Mouse (Mus musculus) kidney, embryonic 16.5 days (tissue): ENCODE data around the gene Tlcd1. TPM values are rescaled to one million over a fixed set of nuclear protein-coding genes. Genes with fewer than 3 reads are reported as not detected.

Experiments used
- ATAC-seq: fragments of 200-750 bp; cut with Nextera tagmentation; 2 replicates; pipeline ENCODE4 v1.8.0; 2017; ENCODE audit warnings: moderate TSS enrichment; ENCODE audit not compliant: low FRiP score, low TSS enrichment
- H3K27ac ChIP-seq: fragments of 300-500 bp; sonication (generic); 2 replicates; pipeline ENCODE4 v1.5.1; 2014; ENCODE audit warnings: low read length
- H3K27me3 ChIP-seq: fragments of 300-500 bp; sonication (generic); 2 replicates; pipeline ENCODE4 v1.6.1; 2014; ENCODE audit warnings: low read length, control low read depth, mixed read lengths; ENCODE audit not compliant: insufficient read depth
- H3K36me3 ChIP-seq: fragments of 300-500 bp; sonication (generic); 2 replicates; pipeline ENCODE4 v1.6.1; 2014; ENCODE audit warnings: low read length, control low read depth, mixed read lengths; ENCODE audit not compliant: insufficient read depth
- H3K4me1 ChIP-seq: fragments of 300-500 bp; sonication (generic); 2 replicates; pipeline ENCODE4 v1.6.1; 2014; ENCODE audit warnings: low read length, control low read depth, mixed read lengths; ENCODE audit not compliant: insufficient read depth
- H3K4me2 ChIP-seq: fragments of 300-500 bp; sonication (generic); replicated peaks from 2 replicates; pipeline ENCODE4 v1.6.1; 2014; ENCODE audit warnings: low read depth, low read length
- H3K4me3 ChIP-seq: fragments of 300-500 bp; sonication (generic); 2 replicates; pipeline ENCODE4 v1.5.1; 2014; ENCODE audit warnings: mild to moderate bottlenecking, low read length
- H3K9ac ChIP-seq: fragments of 300-500 bp; sonication (generic); replicated peaks from 2 replicates; pipeline ENCODE4 v1.6.1; 2014; ENCODE audit warnings: low read length
- H3K9me3 ChIP-seq: fragments of 300-500 bp; sonication (generic); 2 replicates; pipeline ENCODE4 v1.6.1; 2016; ENCODE audit warnings: low read length, control low read depth
- WGBS: fragments of 180-500 bp; shearing (Covaris S2); extraction: QIAGEN DNeasy Blood & Tissue Kit; methylation state at CpG from one replicate; pipeline ENCODE4 v1.1.7; 2014; 5-methylcytosine and 5-hydroxymethylcytosine counted together
- polyA plus RNA-seq: library from polyadenylated mRNA; unstranded; fragments of >200 nt; fragmentation: Nextera tagmentation; extraction: Ambion mirVana; gene quantifications from 2 replicates; pipeline ENCODE4 v1.2.1, GENCODE M21; 2015

Gene Tlcd1
- polyA plus RNA-seq, 1 experiment from 2014 or later, result 36.1 TPM

GRCm38 (mm10) chr11:78190041-78190440 lies 13.5 kb downstream of the Tlcd1 start:
- Histone ChIP-seq H3K4me3 (peak overlapping the region; percentile 81), H3K36me3 (peaks cover 21% of the 10 kb centered on the region), H3K4me1 (peaks cover 30% of the 10 kb centered on the region), H3K9me3 (no peaks in the 10 kb centered on the region), H3K27me3 (no peaks in the 10 kb centered on the region), H3K4me2 (peak overlapping the region; percentile 58), H3K27ac (peak overlapping the region; percentile 100), H3K9ac (peak overlapping the region; percentile 96)
- 42% methylated on average over 6 of the region's 6 CpGs for WGBS
- no peak for ATAC-seq

- Histone ChIP-seq H3K9me3 (no peaks in the 10 kb centered on the region), H3K4me1 (peaks cover 23% of the 10 kb centered on the region), H3K4me3 (peak within 1 kb of the TSS; percentile 61), H3K36me3 (peaks cover 21% of the 10 kb centered on the region), H3K27ac (peak within 1 kb of the TSS; percentile 58; the same call in 1 of the 2 replicates), H3K9ac (peak within 1 kb of the TSS; percentile 64), H3K4me2 (peak within 1 kb of the TSS; percentile 75), H3K27me3 (no peaks in the 10 kb centered on the region)
- WGBS, result 71% methylated on average over 1 of the region's 1 CpGs
- ATAC-seq, result no peak
These were observed 16.6 kb downstream of the Tlcd1 start, which contains the start of gene Proca1 for GRCm38 (mm10) chr11:78193113-78193512. Gene Proca1, plus strand, starts transcription at chr11:78193392.

GRCm38 (mm10) chr11:78194411-78195100 lies 18.0 kb downstream of the Tlcd1 start:
- H3K36me3 ChIP-seq, result peaks cover 21% of the 10 kb centered on the region
- WGBS, result 2% methylated on average over 30 of the region's 30 CpGs
- no peaks in the 10 kb centered on the region for H3K27me3 ChIP-seq
- H3K4me2 ChIP-seq, result peak overlapping the region; percentile 75
- H3K27ac ChIP-seq, result peak overlapping the region; percentile 58
- H3K4me1 ChIP-seq, result peaks cover 23% of the 10 kb centered on the region
- peak; percentile 75 for ATAC-seq
- H3K9ac ChIP-seq, result peak overlapping the region; percentile 64
- peak overlapping the region; percentile 61 for H3K4me3 ChIP-seq
- no peaks in the 10 kb centered on the region for H3K9me3 ChIP-seq

DNA sequence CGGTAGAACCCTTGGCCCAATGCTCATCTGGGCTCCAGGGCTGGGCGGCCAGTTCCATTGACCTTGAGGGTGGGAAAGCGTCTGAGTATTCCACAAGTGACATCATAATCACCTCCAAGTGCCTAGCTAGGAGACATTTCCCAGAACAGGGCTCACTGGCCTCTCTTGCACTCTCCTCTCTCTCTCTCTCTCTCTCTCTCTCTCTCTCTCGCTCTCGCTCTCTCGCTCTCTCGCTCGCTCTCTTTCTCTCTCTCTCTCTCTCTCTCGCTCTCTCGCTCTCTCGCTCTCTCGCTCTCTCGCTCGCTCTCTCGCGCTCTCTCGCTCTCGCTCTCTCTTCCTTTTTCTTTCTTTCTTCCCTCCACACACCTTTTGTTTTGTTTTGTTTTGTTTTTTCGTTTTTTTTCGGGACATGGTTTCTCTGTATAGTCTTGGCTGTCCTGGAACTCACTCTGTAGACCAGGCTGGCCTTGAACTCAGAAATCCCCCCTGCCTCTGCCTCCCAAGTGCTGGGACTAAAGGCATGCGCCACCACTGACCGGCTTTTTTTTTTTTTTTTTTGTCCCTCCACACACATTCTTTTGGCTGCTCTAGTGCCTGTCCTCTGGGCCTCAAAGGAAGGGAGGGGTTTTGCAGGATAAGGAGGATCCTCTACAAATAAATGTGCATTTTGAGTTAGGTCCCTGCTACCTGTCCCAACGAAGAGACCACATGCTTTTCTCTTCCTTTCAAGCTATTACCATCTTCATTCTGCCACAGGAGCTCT lies 18.8 kb downstream of the Tlcd1 start:
- Histone ChIP-seq H3K36me3 (peaks cover 21% of the 10 kb centered on the region), H3K27me3 (no peaks in the 10 kb centered on the region), H3K9me3 (no peaks in the 10 kb centered on the region), H3K4me2 (peak overlapping the region; percentile 75), H3K4me1 (peaks cover 16% of the 10 kb centered on the region), H3K27ac (peak overlapping the region; percentile 38; the same call in 1 of the 2 replicates), H3K4me3 (peak overlapping the region; percentile 61), H3K9ac (peak overlapping the region; percentile 64)
- no peak for ATAC-seq
- WGBS, result 69% methylated on average over 22 of the region's 23 CpGs

GRCm38 (mm10) chr11:78202372-78202771 lies 25.9 kb downstream of the Tlcd1 start:
- Histone ChIP-seq H3K27me3 (no peaks in the 10 kb centered on the region), H3K9me3 (no peaks in the 10 kb centered on the region), H3K4me3 (no peak overlapping the region), H3K9ac (no peak overlapping the region), H3K27ac (no peak overlapping the region), H3K4me1 (peaks cover 12% of the 10 kb centered on the region), H3K36me3 (peaks cover 19% of the 10 kb centered on the region), H3K4me2 (no peak overlapping the region)
- WGBS, result 86% methylated on average over 3 of the region's 3 CpGs
- ATAC-seq, result no peak

- WGBS, result 95% methylated on average over 6 of the region's 6 CpGs
These were observed 27.8 kb downstream of the Tlcd1 start for GRCm38 (mm10) chr11:78204287-78204686.

GRCm38 (mm10) chr11:78205361-78206206 lies 29.1 kb downstream of the Tlcd1 start:
- ATAC-seq, result peak; percentile 37; the same call in 1 of the 2 replicates
- H3K9ac ChIP-seq, result no peak overlapping the region
- no peaks in the 10 kb centered on the region for H3K9me3 ChIP-seq

More at GRCm38 (mm10) chr11:78204287-78204686, 27.8 kb downstream of the Tlcd1 start:
- H3K27ac ChIP-seq, result no peak overlapping the region
- ATAC-seq, result no peak
- H3K36me3 ChIP-seq, result peaks cover 37% of the 10 kb centered on the region
- H3K4me2 ChIP-seq, result no peak overlapping the region
- peaks cover 12% of the 10 kb centered on the region for H3K4me1 ChIP-seq
- no peak overlapping the region for H3K4me3 ChIP-seq
- H3K27me3 ChIP-seq, result no peaks in the 10 kb centered on the region
- H3K9ac ChIP-seq, result no peak overlapping the region
- H3K9me3 ChIP-seq, result no peaks in the 10 kb centered on the region

GRCm38 (mm10) chr11:78207190-78207589 lies 30.7 kb downstream of the Tlcd1 start:
- Histone ChIP-seq H3K36me3 (peaks cover 63% of the 10 kb centered on the region), H3K9me3 (no peaks in the 10 kb centered on the region), H3K4me1 (peaks cover 12% of the 10 kb centered on the region), H3K4me3 (no peak overlapping the region), H3K27ac (no peak overlapping the region), H3K27me3 (no peaks in the 10 kb centered on the region), H3K4me2 (no peak overlapping the region), H3K9ac (no peak overlapping the region)
- 86% methylated on average over 7 of the region's 7 CpGs for WGBS
- ATAC-seq, result no peak

More at GRCm38 (mm10) chr11:78205361-78206206, 29.1 kb downstream of the Tlcd1 start:
- H3K27ac ChIP-seq, result peak overlapping the region; percentile 31
- no peaks in the 10 kb centered on the region for H3K27me3 ChIP-seq
- H3K36me3 ChIP-seq, result peaks cover 49% of the 10 kb centered on the region
- H3K4me3 ChIP-seq, result no peak overlapping the region
- no peak overlapping the region for H3K4me2 ChIP-seq
- peaks cover 12% of the 10 kb centered on the region for H3K4me1 ChIP-seq
- WGBS, result 25% methylated on average over 13 of the region's 13 CpGs

GRCm38 (mm10) chr11:78209886-78210285 lies 33.4 kb downstream of the Tlcd1 start:
- 94% methylated on average over 6 of the region's 6 CpGs for WGBS
- Histone ChIP-seq H3K27me3 (no peaks in the 10 kb centered on the region), H3K9ac (no peak overlapping the region), H3K4me3 (no peak overlapping the region), H3K27ac (no peak overlapping the region), H3K36me3 (peaks cover 80% of the 10 kb centered on the region), H3K4me1 (peaks cover 12% of the 10 kb centered on the region), H3K9me3 (no peaks in the 10 kb centered on the region), H3K4me2 (no peak overlapping the region)
- ATAC-seq, result no peak
